Mouse (Mus musculus): Measurements from ENCODE around the gene Ttf2. TPM values are rescaled to one million over a fixed set of nuclear protein-coding genes. Genes with fewer than 3 reads are reported as not detected.
A peak's percentile ranks its signal among the peaks of the same experiment; 100 is the strongest.

The Ttf2 gene
- polyA plus RNA-seq, 1 experiment: 5.2 TPM

DNA sequence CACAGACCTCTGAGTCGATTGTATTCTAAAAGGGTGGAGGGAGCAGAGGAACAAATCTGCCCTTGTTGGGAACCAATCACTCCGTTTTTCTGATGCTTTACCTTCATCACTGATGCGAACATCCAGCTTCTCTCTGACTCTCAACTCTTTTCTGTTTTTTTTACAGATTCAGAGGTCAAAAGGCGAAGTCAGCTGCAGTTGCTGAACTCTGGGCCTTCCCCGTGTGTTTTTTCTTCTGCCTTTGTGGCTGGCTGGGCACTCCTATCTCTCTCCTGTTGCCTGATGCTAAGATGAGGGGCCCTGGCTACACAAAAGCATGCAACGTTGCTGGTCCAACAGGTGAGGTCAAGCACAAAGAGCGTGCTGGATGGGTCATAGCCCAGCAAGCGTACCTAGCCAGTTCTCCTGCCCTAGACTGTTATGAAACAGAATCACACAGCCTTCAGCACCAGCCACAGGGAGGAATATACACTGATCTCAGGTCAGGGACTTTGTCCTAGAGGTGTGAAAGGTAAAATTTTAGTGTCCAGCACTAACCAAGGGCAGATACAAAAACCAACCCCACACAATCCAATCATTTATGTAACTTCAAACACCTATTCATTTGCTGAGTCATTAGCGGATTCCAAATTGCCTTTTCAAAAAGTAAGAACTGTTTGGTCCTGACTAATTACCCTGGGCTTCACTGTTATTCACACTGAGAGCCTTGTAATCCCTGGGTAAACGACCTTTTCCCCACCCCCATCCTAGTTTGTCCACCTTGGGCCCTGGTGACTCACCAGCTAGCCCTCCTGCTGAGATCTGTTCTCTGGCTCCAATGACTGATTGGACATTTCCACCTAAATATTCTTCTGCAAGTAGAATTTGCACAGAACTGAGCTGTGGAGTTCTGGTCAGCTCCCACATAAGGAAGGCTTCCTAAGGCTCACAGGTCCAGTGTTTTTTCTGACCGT, 76.8 kb downstream of the Ttf2 start:
- Histone ChIP-seq H3ac (ENCODE audit: control insufficient read depth, insufficient read length) (no peak overlapping the region), H3K4me3 (no peak overlapping the region), H3K27me3 (ENCODE audit: control insufficient read depth, insufficient read depth, insufficient read length) (no peaks in the 10 kb centered on the region), H3K36me3 (ENCODE audit: control insufficient read depth, insufficient read depth) (no peaks in the 10 kb centered on the region), H3K4me2 (ENCODE audit: low read depth) (no peak overlapping the region), H3K79me2 (ENCODE audit: control insufficient read depth, insufficient read depth) (no peaks in the 10 kb centered on the region)
- TF ChIP-seq POLR2AphosphoS2 (IDR thresholded peaks at IDR 0.05; ENCODE audit: insufficient read length, low read depth) (no peak), TCF3 (IDR thresholded peaks at IDR 0.05; ENCODE audit: insufficient read length, low read depth) (no peak), CEBPB (IDR thresholded peaks at IDR 0.05; ENCODE audit: insufficient read depth, poor library complexity, severe bottlenecking) (no peak), MAX (IDR thresholded peaks at IDR 0.05; ENCODE audit: low read depth) (no peak), REST (IDR thresholded peaks at IDR 0.05; ENCODE audit: insufficient read depth, insufficient read length) (no peak), TCF12 (IDR thresholded peaks at IDR 0.05; ENCODE audit: insufficient read depth, poor library complexity, severe bottlenecking) (no peak)

DNA sequence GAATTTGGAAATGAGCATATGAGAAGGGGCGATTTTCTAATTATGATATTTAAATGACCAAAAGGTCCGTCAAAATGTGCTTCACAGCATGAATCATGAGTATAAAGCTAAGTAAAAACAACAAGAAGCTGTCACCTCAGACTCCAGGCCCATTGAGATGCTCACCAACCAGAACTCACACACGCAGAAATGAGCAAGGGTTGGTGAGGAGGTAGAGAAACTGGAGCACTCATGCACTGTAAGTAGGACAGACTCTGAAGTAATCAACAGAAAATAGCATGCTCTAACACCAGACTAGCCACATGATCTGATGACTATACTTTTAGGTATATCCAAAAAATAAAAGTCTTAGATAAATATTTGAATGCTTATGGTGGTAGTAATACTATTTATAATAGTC, 79.1 kb downstream of the Ttf2 start:
- Histone ChIP-seq H3ac (ENCODE audit: control insufficient read depth, insufficient read length) (no peak overlapping the region), H3K4me2 (ENCODE audit: low read depth) (peak overlapping the region; percentile 47), H3K36me3 (ENCODE audit: control insufficient read depth, insufficient read depth) (no peaks in the 10 kb centered on the region), H3K79me2 (ENCODE audit: control insufficient read depth, insufficient read depth) (no peaks in the 10 kb centered on the region), H3K4me3 (no peak overlapping the region), H3K27me3 (ENCODE audit: control insufficient read depth, insufficient read depth, insufficient read length) (no peaks in the 10 kb centered on the region)
- no peak for TF ChIP-seq CEBPB (IDR thresholded peaks at IDR 0.05; ENCODE audit: insufficient read depth, poor library complexity, severe bottlenecking)
- TF ChIP-seq MAX (IDR thresholded peaks at IDR 0.05; ENCODE audit: low read depth): no peak
- TF ChIP-seq MYOG (IDR thresholded peaks at IDR 0.05; ENCODE audit: control insufficient read depth in 1 of 3, insufficient read depth in 1 of 3, insufficient read length in 2 of 3, low read depth in 2 of 3): no peak
- no peak for TF ChIP-seq USF1 (IDR thresholded peaks at IDR 0.05; ENCODE audit: low read depth)
- TF ChIP-seq REST (IDR thresholded peaks at IDR 0.05; ENCODE audit: insufficient read depth, insufficient read length): no peak
- no peak for TF ChIP-seq SRF (IDR thresholded peaks at IDR 0.05; ENCODE audit: control insufficient read depth, insufficient read length, low read depth)
- no peak for TF ChIP-seq POLR2A (IDR thresholded peaks at IDR 0.05; ENCODE audit: insufficient read length, low read depth)
- no peak for TF ChIP-seq TCF3 (IDR thresholded peaks at IDR 0.05; ENCODE audit: insufficient read length, low read depth)

DNA sequence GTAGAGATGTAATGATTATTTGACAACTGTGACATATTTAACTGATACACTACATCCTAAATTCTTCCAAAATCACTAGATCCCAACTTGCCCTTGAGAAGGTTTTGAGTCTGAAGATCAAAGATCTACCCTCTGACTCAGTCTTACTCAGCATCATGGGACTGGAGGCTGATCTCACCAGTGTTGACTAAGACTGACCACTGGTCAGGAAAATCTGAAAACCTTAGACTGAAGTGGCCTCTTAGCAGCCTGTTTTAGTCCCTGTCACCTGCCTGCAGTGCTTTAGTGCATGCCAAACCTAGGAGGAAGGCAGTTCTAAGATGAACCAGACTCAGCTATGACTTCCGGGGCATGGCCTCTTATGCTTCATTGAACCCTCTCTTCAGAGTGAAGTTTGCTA, 80.2 kb downstream of the Ttf2 start:
- Histone ChIP-seq H3ac (ENCODE audit: control insufficient read depth, insufficient read length) (no peak overlapping the region), H3K4me3 (no peak overlapping the region), H3K27me3 (ENCODE audit: control insufficient read depth, insufficient read depth, insufficient read length) (no peaks in the 10 kb centered on the region), H3K36me3 (ENCODE audit: control insufficient read depth, insufficient read depth) (no peaks in the 10 kb centered on the region), H3K4me2 (ENCODE audit: low read depth) (no peak overlapping the region), H3K79me2 (ENCODE audit: control insufficient read depth, insufficient read depth) (no peaks in the 10 kb centered on the region)
- no peak for TF ChIP-seq MYOD1 (IDR thresholded peaks at IDR 0.05; ENCODE audit: control insufficient read depth in 1 of 3, insufficient read length in 2 of 3, low read depth in 2 of 3)

Other genes with a start within 250 kb of the Ttf2 start
- 0.11 TPM for gene Vtcn1, start 144.2 kb downstream of the Ttf2 start, polyA plus RNA-seq (2012; fragmentation: generic; extraction: Trizol)
- gene Trim45, start 47.5 kb downstream of the Ttf2 start, polyA plus RNA-seq (2012; fragmentation: generic; extraction: Trizol): 4.6 TPM
- gene Cd101, start 59.9 kb upstream of the Ttf2 start, polyA plus RNA-seq (2012; fragmentation: generic; extraction: Trizol): not detected
- 62.8 TPM for gene Ptgfrn, start 140.6 kb upstream of the Ttf2 start, polyA plus RNA-seq (2012; fragmentation: generic; extraction: Trizol)